Mouse (Mus musculus) testis, adult 2 months (tissue): ENCODE results near the gene Hspb11. TPM values are rescaled to one million over a fixed set of nuclear protein-coding genes. Genes with fewer than 3 reads are reported as not detected.

ENCODE experiments used
- H3K27ac ChIP-seq: fragments of 200-500 bp; 2 replicates; pipeline ENCODE4 v1.5.1; 2012; ENCODE audit warnings: low read depth, low read length; ENCODE audit not compliant: control insufficient read depth, insufficient read depth
- H3K27me3 ChIP-seq: fragments of 200-500 bp; 2 replicates; pipeline ENCODE4 v1.6.1; 2012; ENCODE audit warnings: mild to moderate bottlenecking, low read length, moderate library complexity; ENCODE audit not compliant: control insufficient read depth, insufficient read depth
- H3K36me3 ChIP-seq: fragments of 200-500 bp; 2 replicates; pipeline ENCODE4 v1.6.1; 2012; ENCODE audit warnings: mild to moderate bottlenecking, low read length; ENCODE audit not compliant: control insufficient read depth, insufficient read depth
- H3K4me1 ChIP-seq: fragments of 200-500 bp; 2 replicates; pipeline ENCODE4 v1.6.1; 2012; ENCODE audit warnings: low read length; ENCODE audit not compliant: control insufficient read depth, insufficient read depth
- H3K4me3 ChIP-seq: fragments of 200-500 bp; 2 replicates; pipeline ENCODE4 v1.5.1; 2012; ENCODE audit warnings: low read depth, mild to moderate bottlenecking, low read length, moderate library complexity, mixed read lengths; ENCODE audit not compliant: control insufficient read depth
- CTCF ChIP-seq: fragments of 200-500 bp; IDR thresholded peaks from 2 replicates; pipeline ENCODE4 v1.5.1; 2012; ENCODE audit warnings: low read depth, mild to moderate bottlenecking, inconsistent platforms, low read length, moderate library complexity; ENCODE audit not compliant: control insufficient read depth, insufficient read depth, insufficient replicate concordance
- POLR2A ChIP-seq: fragments of 200-500 bp; IDR thresholded peaks from 2 replicates; pipeline ENCODE4 v1.6.1; 2012; ENCODE audit warnings: low read depth, mild to moderate bottlenecking, inconsistent platforms, low read length, moderate library complexity; ENCODE audit not compliant: control insufficient read depth
- polyA plus RNA-seq: library from polyadenylated mRNA; depleted of rRNA; stranded (reverse); fragments of >200 nt; gene quantifications from 2 replicates; pipeline ENCODE4 v1.2.3, GENCODE M21; 2012

The Hspb11 gene
- polyA plus RNA-seq, 1 experiment, result 8.8 TPM

GRCm38 (mm10) chr4:107250494-107250893 is 2.9 kb upstream of the Hspb11 start:
- Histone ChIP-seq H3K27ac (no peak overlapping the region), H3K4me1 (peaks cover 10% of the 10 kb centered on the region), H3K27me3 (no peaks in the 10 kb centered on the region), H3K4me3 (no peak overlapping the region), H3K36me3 (no peaks in the 10 kb centered on the region)
- no peak for TF ChIP-seq POLR2A
- TF ChIP-seq CTCF, result no peak

- H3K4me1 ChIP-seq, result peaks cover 10% of the 10 kb centered on the region
- no peaks in the 10 kb centered on the region for H3K36me3 ChIP-seq
- H3K27ac ChIP-seq, result peak overlapping the region; percentile 93
- no peak for TF ChIP-seq POLR2A
- TF ChIP-seq CTCF, result no peak
- H3K27me3 ChIP-seq, result no peaks in the 10 kb centered on the region
- peak overlapping the region; percentile 97 for H3K4me3 ChIP-seq
Observed at GRCm38 (mm10) chr4:107252522-107252921, 871 bp upstream of the Hspb11 start.

DNA sequence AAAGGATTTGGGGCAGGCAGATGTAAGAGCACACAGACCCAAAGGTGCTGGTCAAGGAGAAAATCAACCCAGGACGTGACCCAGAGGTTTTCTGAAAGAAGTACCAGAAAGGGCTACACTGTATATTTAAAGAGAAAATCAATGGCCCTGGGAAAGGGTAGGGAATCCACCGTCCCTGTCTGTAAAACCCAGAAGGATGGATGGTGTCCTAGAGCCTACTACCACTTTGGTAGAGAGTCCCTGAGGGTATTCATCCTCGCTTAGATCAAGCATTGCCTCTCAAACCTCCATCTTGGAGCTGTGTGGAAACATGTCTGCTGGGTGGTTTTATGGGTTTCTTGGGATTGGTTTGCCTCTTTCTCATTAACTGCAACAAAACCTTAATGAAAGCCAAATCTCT is 1.0 kb downstream of the Hspb11 start:
- no peak for TF ChIP-seq CTCF
- TF ChIP-seq POLR2A, result no peak
- H3K4me3 ChIP-seq, result peak overlapping the region; percentile 93
- peaks cover 10% of the 10 kb centered on the region for H3K4me1 ChIP-seq
- H3K27ac ChIP-seq, result peak overlapping the region; percentile 71; the same call in 1 of the 2 replicates
- no peaks in the 10 kb centered on the region for H3K36me3 ChIP-seq
- H3K27me3 ChIP-seq, result no peaks in the 10 kb centered on the region

DNA sequence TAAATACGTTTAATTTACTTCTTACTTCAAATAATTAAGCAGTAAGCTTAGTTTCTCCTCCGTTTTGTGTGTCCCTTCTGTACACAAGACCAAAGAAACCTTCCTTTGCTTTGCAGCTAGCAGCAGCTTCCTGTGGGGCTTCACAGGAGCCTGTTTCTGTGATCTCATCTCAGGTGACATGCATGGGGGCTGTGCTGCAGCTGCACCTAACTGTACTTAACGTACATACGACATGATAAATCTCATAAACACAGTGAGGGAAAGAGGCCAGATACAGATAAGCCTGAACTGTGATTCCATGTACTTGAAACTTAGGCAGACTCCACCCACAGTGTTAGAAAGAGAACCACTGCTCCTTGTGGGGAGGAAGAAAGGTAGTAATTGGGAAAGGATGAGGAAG is 6.6 kb downstream of the Hspb11 start:
- no peak for TF ChIP-seq POLR2A
- Histone ChIP-seq H3K36me3 (no peaks in the 10 kb centered on the region), H3K27me3 (no peaks in the 10 kb centered on the region)

GRCm38 (mm10) chr4:107273683-107274082 is 20.3 kb downstream of the Hspb11 start:
- H3K27ac ChIP-seq, result no peak overlapping the region
- no peaks in the 10 kb centered on the region for H3K4me1 ChIP-seq
- no peak for TF ChIP-seq POLR2A
- TF ChIP-seq CTCF, result no peak
- H3K4me3 ChIP-seq, result no peak overlapping the region
- H3K36me3 ChIP-seq, result no peaks in the 10 kb centered on the region
- H3K27me3 ChIP-seq, result no peaks in the 10 kb centered on the region

More for the DNA sequence above, 6.6 kb downstream of the Hspb11 start:
- Histone ChIP-seq H3K4me3 (no peak overlapping the region), H3K27ac (no peak overlapping the region), H3K4me1 (no peaks in the 10 kb centered on the region)

DNA sequence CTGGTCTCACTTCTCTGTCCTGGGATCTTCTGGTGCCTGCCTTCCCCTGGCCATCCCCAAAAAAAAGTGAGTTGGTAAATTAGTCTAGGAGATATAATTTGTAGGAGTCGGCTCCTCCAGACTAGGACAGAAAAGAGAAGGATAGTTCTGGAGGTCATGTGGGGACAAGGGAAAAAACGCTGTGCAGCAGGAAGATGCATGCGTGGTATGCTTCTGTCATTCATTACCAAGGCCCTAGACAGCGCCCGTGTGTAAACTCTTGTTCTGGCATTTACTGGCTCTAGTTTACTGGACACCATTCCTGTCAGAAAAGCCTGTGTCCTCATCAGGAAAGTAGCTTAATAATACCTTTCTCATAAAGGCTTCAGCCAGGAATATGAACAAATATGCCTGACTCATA is 21.1 kb downstream of the Hspb11 start:
- Histone ChIP-seq H3K4me1 (no peaks in the 10 kb centered on the region), H3K27me3 (no peaks in the 10 kb centered on the region), H3K4me3 (no peak overlapping the region), H3K27ac (no peak overlapping the region), H3K36me3 (no peaks in the 10 kb centered on the region)
- TF ChIP-seq POLR2A, result no peak
- TF ChIP-seq CTCF, result no peak

DNA sequence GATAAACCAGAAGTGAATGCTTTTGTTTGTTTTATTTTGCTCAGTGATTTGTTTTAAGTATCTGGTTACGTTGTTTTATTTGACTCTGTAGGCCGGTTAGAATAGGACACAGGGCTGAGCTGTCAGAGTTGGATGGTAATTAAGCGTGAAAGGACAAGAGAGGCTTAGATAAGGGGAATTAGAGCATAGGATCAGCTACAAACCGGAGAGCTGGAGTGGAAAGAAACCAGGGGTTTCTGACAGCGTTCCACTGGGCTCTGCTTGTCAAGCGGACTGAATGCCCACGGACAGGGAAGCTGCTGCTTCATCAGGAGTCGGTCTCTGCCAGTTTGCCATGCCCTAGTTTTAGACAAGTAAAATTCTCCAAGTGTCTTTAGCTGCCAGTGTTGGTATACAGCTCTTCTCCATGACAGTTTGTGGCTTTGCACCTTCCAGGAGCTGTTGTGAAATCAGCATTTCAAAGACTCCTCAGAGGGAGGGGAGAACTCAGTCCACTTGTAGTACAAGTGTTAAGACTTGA is 24.9 kb downstream of the Hspb11 start:
- TF ChIP-seq CTCF (no peak), POLR2A (no peak)
- H3K27me3 ChIP-seq, result no peaks in the 10 kb centered on the region
- no peaks in the 10 kb centered on the region for H3K36me3 ChIP-seq
- H3K4me3 ChIP-seq, result no peak overlapping the region
- H3K27ac ChIP-seq, result no peak overlapping the region
- no peaks in the 10 kb centered on the region for H3K4me1 ChIP-seq
